Mouse (Mus musculus) lung, postnatal 14 days (tissue): ENCODE data around the gene Grip2.
A peak's percentile ranks its signal among the peaks of the same experiment; 100 is the strongest.

Source experiments
- DNase-seq: peaks from one replicate; pipeline ENCODE4 v3.0.0; 2021

Grip2 gene

GRCm38 (mm10) chr6:91728939-91729619, 98.0 kb downstream of the Grip2 start:
- DNase-seq = no peak

GRCm38 (mm10) chr6:91727361-91727760, 99.7 kb downstream of the Grip2 start:
- no peak for DNase-seq

- DNase-seq = peak; percentile 43
Measured at GRCm38 (mm10) chr6:91721215-91721701, 105.8 kb downstream of the Grip2 start.

- no peak for DNase-seq
Measured at GRCm38 (mm10) chr6:91720588-91721214, 106.3 kb downstream of the Grip2 start.

GRCm38 (mm10) chr6:91719865-91720533, 107.1 kb downstream of the Grip2 start:
- no peak for DNase-seq

- DNase-seq = no peak
Measured at GRCm38 (mm10) chr6:91719042-91719747, 107.9 kb downstream of the Grip2 start.

GRCm38 (mm10) chr6:91718603-91719002, 108.4 kb downstream of the Grip2 start:
- no peak for DNase-seq

GRCm38 (mm10) chr6:91718067-91718466, 109.0 kb downstream of the Grip2 start:
- DNase-seq = no peak

GRCm38 (mm10) chr6:91715988-91716810, 110.9 kb downstream of the Grip2 start:
- no peak for DNase-seq

- no peak for DNase-seq
Measured at GRCm38 (mm10) chr6:91715023-91715422, 112.0 kb downstream of the Grip2 start.

GRCm38 (mm10) chr6:91713370-91713896, 113.6 kb downstream of the Grip2 start:
- DNase-seq = no peak

GRCm38 (mm10) chr6:91712855-91713331, 114.2 kb downstream of the Grip2 start:
- peak; percentile 62 for DNase-seq

GRCm38 (mm10) chr6:91712097-91712854, 114.8 kb downstream of the Grip2 start:
- DNase-seq = no peak
